Mouse (Mus musculus): ENCODE results near the gene Cnbp. TPM values are rescaled to one million over a fixed set of nuclear protein-coding genes. Genes with fewer than 3 reads are reported as not detected.

Cnbp gene
- polyA plus RNA-seq, 1 experiment from 2014 or later, result 526 TPM

- peak overlapping the region; percentile 86 for H3K4me2 ChIP-seq
- H3K27me3 ChIP-seq, result no peaks in the 10 kb centered on the region
- peak overlapping the region; percentile 100 for H3K27ac ChIP-seq (replicated peaks)
- H3K4me3 ChIP-seq (replicated peaks), result peak overlapping the region; percentile 86
- H3K4me1 ChIP-seq (replicated peaks), result peaks cover 51% of the 10 kb centered on the region
- no peak overlapping the region for H3K9ac ChIP-seq
- no peak for ATAC-seq (ENCODE audit: insufficient read depth)
- 84% methylated on average over 1 of the region's 1 CpGs for WGBS (ENCODE audit: insufficient replicate concordance)
- H3K36me3 ChIP-seq (replicated peaks), result peaks cover 31% of the 10 kb centered on the region
- no peaks in the 10 kb centered on the region for H3K9me3 ChIP-seq (replicated peaks)
Observed at GRCm38 (mm10) chr6:87812656-87813055, 38.2 kb downstream of the Cnbp start.

GRCm38 (mm10) chr6:87811675-87812338, 39.1 kb downstream of the Cnbp start, which contains the start of gene Rab43:
TSS of gene Rab43 (minus strand) at chr6:87812164.
- H3K36me3 ChIP-seq (replicated peaks), result peaks cover 30% of the 10 kb centered on the region; the same call in 1 of the 2 replicates
- peak within 1 kb of the TSS; percentile 86 for H3K4me3 ChIP-seq (replicated peaks)
- no peaks in the 10 kb centered on the region for H3K9me3 ChIP-seq (replicated peaks)
- peak; percentile 91 for ATAC-seq (ENCODE audit: insufficient read depth)
- H3K9ac ChIP-seq, result peak within 1 kb of the TSS; percentile 98
- WGBS (ENCODE audit: insufficient replicate concordance), result 1% methylated on average over 30 of the region's 56 CpGs
- peaks cover 59% of the 10 kb centered on the region for H3K4me1 ChIP-seq (replicated peaks)
- H3K27ac ChIP-seq (replicated peaks), result peak within 1 kb of the TSS; percentile 100
- H3K4me2 ChIP-seq, result peak within 1 kb of the TSS; percentile 86
- no peaks in the 10 kb centered on the region for H3K27me3 ChIP-seq

GRCm38 (mm10) chr6:87810713-87811669, 39.9 kb downstream of the Cnbp start:
- ATAC-seq (ENCODE audit: insufficient read depth), result peak; percentile 11
- H3K4me3 ChIP-seq (replicated peaks), result peak overlapping the region; percentile 86
- H3K4me1 ChIP-seq (replicated peaks), result peaks cover 66% of the 10 kb centered on the region
- H3K9me3 ChIP-seq (replicated peaks), result no peaks in the 10 kb centered on the region
- H3K27me3 ChIP-seq, result no peaks in the 10 kb centered on the region
- under 1% methylated on average over 76 of the region's 77 CpGs for WGBS (ENCODE audit: insufficient replicate concordance)
- peaks cover 25% of the 10 kb centered on the region for H3K36me3 ChIP-seq (replicated peaks)
- peak overlapping the region; percentile 98 for H3K9ac ChIP-seq
- peak overlapping the region; percentile 86 for H3K4me2 ChIP-seq
- H3K27ac ChIP-seq (replicated peaks), result peak overlapping the region; percentile 100

DNA sequence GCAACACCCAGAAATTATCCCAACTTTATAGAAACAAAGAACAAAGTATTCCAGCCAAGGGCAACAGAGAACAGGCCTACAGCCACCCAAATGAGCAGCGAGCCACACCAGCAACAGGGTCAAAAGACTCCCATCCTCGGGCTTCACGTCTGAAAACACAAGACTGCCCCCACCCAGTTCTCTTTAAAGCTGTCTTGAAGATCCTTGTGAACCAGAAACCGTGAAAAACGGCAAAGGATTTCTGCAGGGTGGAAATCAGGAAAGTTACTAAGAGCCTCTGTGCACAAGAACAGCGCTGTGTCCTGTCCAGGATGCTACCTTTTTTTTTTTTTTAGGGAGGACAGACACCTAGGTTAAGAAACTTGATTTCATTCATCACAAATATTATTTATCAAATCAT, 40.6 kb downstream of the Cnbp start:
- Histone ChIP-seq H3K4me1 (replicated peaks) (peaks cover 73% of the 10 kb centered on the region), H3K36me3 (replicated peaks) (peaks cover 28% of the 10 kb centered on the region; the same call in 1 of the 2 replicates), H3K27ac (replicated peaks) (peak overlapping the region; percentile 100), H3K4me2 (peak overlapping the region; percentile 86), H3K9me3 (replicated peaks) (no peaks in the 10 kb centered on the region), H3K9ac (peak overlapping the region; percentile 98), H3K4me3 (replicated peaks) (peak overlapping the region; percentile 86), H3K27me3 (no peaks in the 10 kb centered on the region)
- no peak for ATAC-seq (ENCODE audit: insufficient read depth)
- WGBS (ENCODE audit: insufficient replicate concordance), result 11% methylated on average over 6 of the region's 6 CpGs

DNA sequence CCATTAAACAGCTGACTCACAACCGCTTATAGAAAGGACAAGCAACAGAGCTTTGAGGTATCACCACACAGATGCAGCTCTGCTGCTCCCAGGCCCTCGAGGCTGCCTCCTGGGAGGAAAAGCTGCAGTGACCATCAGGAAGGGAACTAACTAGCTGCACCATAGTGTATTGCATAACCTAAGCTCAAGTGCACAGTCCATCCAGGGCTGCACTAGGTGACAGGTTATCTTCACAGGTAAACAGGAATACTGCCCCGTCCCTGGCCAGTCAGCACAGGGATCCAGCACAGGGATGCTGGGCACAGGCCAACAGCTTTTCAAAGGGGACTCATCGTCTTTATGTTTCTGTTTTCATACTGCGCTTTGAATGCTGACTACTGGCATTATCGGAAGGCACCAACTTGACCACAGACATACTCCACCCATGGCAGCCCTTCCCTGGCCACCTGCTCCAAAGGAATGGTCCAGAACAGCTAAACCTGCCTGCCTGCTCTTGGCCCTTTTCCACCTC, 41.2 kb downstream of the Cnbp start:
- peak; percentile 20 for ATAC-seq (ENCODE audit: insufficient read depth)
- peak overlapping the region; percentile 86 for H3K4me2 ChIP-seq
- no peaks in the 10 kb centered on the region for H3K27me3 ChIP-seq

GRCm38 (mm10) chr6:87809144-87809543, 41.8 kb downstream of the Cnbp start:
- H3K4me3 ChIP-seq (replicated peaks), result peak overlapping the region; percentile 86
- ATAC-seq (ENCODE audit: insufficient read depth), result no peak
- peak overlapping the region; percentile 98 for H3K9ac ChIP-seq
- peak overlapping the region; percentile 86 for H3K4me2 ChIP-seq
- 55% methylated on average over 2 of the region's 2 CpGs for WGBS (ENCODE audit: insufficient replicate concordance)
- H3K36me3 ChIP-seq (replicated peaks), result peaks cover 39% of the 10 kb centered on the region
- H3K4me1 ChIP-seq (replicated peaks), result peaks cover 84% of the 10 kb centered on the region
- H3K27me3 ChIP-seq, result no peaks in the 10 kb centered on the region
- H3K27ac ChIP-seq (replicated peaks), result peak overlapping the region; percentile 100
- H3K9me3 ChIP-seq (replicated peaks), result no peaks in the 10 kb centered on the region

More for the DNA sequence above, 41.2 kb downstream of the Cnbp start:
- H3K36me3 ChIP-seq (replicated peaks), result peaks cover 34% of the 10 kb centered on the region
- no peaks in the 10 kb centered on the region for H3K9me3 ChIP-seq (replicated peaks)
- WGBS (ENCODE audit: insufficient replicate concordance), result 18% methylated on average over 6 of the region's 6 CpGs
- H3K4me3 ChIP-seq (replicated peaks), result peak overlapping the region; percentile 86
- peaks cover 79% of the 10 kb centered on the region for H3K4me1 ChIP-seq (replicated peaks)
- peak overlapping the region; percentile 98 for H3K9ac ChIP-seq
- H3K27ac ChIP-seq (replicated peaks), result peak overlapping the region; percentile 100

DNA sequence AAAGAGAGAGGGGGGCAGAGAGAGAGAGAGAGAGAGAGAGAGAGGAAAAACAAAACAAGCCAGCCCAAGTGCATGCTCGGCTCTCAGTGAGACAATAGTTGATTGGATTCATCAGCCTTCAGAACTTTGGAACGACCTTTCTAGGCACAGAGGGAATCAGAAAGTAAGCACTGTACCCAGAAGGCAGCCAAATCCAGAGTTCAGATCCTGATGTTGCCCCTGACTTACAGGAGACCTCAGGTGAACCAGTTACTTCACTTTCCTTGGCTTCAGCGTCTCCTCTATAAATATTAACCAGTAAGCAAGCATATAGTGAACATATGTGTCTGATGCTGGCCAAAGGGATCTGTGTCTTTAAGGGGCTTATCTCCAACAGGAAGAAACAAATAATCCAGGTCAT, 42.4 kb downstream of the Cnbp start:
- H3K4me3 ChIP-seq (replicated peaks), result peak overlapping the region; percentile 86
- no peak for ATAC-seq (ENCODE audit: insufficient read depth)
- peak overlapping the region; percentile 100 for H3K27ac ChIP-seq (replicated peaks)

GRCm38 (mm10) chr6:87807735-87808440, 43.0 kb downstream of the Cnbp start:
- Histone ChIP-seq H3K4me2 (peak overlapping the region; percentile 86), H3K9me3 (replicated peaks) (no peaks in the 10 kb centered on the region), H3K27me3 (no peaks in the 10 kb centered on the region), H3K9ac (peak overlapping the region; percentile 62), H3K27ac (replicated peaks) (peak overlapping the region; percentile 100), H3K36me3 (replicated peaks) (peaks cover 47% of the 10 kb centered on the region), H3K4me3 (replicated peaks) (peak overlapping the region; percentile 86), H3K4me1 (replicated peaks) (peaks cover 85% of the 10 kb centered on the region)
- 51% methylated on average over 4 of the region's 4 CpGs for WGBS (ENCODE audit: insufficient replicate concordance)
- ATAC-seq (ENCODE audit: insufficient read depth), result no peak

More for the DNA sequence above, 42.4 kb downstream of the Cnbp start:
- 42% methylated on average over 3 of the region's 3 CpGs for WGBS (ENCODE audit: insufficient replicate concordance)
- H3K4me1 ChIP-seq (replicated peaks), result peaks cover 86% of the 10 kb centered on the region
- H3K9me3 ChIP-seq (replicated peaks), result no peaks in the 10 kb centered on the region
- H3K4me2 ChIP-seq, result peak overlapping the region; percentile 86
- H3K36me3 ChIP-seq (replicated peaks), result peaks cover 46% of the 10 kb centered on the region
- H3K9ac ChIP-seq, result peak overlapping the region; percentile 62
- no peaks in the 10 kb centered on the region for H3K27me3 ChIP-seq

DNA sequence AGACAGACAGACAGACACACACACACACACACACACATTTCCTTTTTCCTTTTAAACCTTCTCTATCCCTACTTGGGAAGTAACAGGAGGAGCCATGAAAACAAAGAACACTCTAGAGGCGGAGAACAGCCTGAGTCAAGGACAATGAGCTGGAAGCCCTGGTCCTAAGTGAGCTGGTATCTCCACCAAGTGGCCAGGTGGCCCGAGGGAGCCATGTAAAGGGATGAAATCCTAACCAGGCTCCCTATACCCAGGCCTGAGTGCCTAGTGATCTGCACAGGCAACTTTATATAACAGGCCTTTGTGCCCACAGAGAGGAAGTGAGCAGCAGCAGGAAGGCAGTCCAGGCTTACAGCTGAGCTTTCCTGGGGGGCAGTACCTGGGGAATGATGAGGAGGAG, 44.0 kb downstream of the Cnbp start:
- Histone ChIP-seq H3K9ac (no peak overlapping the region), H3K4me1 (replicated peaks) (peaks cover 77% of the 10 kb centered on the region)

DNA sequence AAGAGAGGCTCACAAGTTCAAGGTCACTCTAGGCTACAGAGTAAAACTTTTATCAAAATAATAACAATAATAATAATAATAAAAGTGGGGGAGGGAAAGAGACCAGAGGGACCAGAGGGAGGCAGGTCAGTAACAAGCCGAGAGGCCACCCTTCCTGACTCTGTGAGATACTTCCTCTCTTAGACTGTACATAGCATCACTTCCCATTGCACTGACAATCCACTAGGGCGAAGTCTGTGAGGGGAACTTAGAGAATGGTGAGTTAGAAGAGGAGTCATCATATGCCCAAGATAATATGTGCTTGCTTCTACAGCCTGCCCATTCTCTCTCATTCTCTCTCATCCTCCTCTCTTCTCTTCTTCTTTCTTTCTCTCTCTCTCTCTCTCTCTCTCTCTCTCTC, 44.9 kb downstream of the Cnbp start:
- peaks cover 83% of the 10 kb centered on the region for H3K4me1 ChIP-seq (replicated peaks)

More for the DNA sequence above, 44.0 kb downstream of the Cnbp start:
- Histone ChIP-seq H3K4me2 (peak overlapping the region; percentile 86; the same call in 1 of the 2 replicates), H3K36me3 (replicated peaks) (peaks cover 51% of the 10 kb centered on the region), H3K27ac (replicated peaks) (peak overlapping the region; percentile 100), H3K9me3 (replicated peaks) (no peaks in the 10 kb centered on the region), H3K4me3 (replicated peaks) (no peak overlapping the region; the same call in 1 of the 2 replicates), H3K27me3 (no peaks in the 10 kb centered on the region)
- WGBS (ENCODE audit: insufficient replicate concordance), result 55% methylated on average over 2 of the region's 2 CpGs
- ATAC-seq (ENCODE audit: insufficient read depth), result no peak

More for the DNA sequence above, 44.9 kb downstream of the Cnbp start:
- peaks cover 55% of the 10 kb centered on the region for H3K36me3 ChIP-seq (replicated peaks)
- ATAC-seq (ENCODE audit: insufficient read depth), result no peak
- no peak overlapping the region for H3K4me2 ChIP-seq
- no peak overlapping the region for H3K4me3 ChIP-seq (replicated peaks)
- no peaks in the 10 kb centered on the region for H3K27me3 ChIP-seq
- WGBS (ENCODE audit: insufficient replicate concordance), result 46% methylated on average over 2 of the region's 2 CpGs
- H3K9ac ChIP-seq, result no peak overlapping the region
- H3K27ac ChIP-seq (replicated peaks), result peak overlapping the region; percentile 42; the same call in 1 of the 2 replicates
- H3K9me3 ChIP-seq (replicated peaks), result no peaks in the 10 kb centered on the region
